Mouse (Mus musculus): ENCODE data around the gene Cxcr2.

DNA sequence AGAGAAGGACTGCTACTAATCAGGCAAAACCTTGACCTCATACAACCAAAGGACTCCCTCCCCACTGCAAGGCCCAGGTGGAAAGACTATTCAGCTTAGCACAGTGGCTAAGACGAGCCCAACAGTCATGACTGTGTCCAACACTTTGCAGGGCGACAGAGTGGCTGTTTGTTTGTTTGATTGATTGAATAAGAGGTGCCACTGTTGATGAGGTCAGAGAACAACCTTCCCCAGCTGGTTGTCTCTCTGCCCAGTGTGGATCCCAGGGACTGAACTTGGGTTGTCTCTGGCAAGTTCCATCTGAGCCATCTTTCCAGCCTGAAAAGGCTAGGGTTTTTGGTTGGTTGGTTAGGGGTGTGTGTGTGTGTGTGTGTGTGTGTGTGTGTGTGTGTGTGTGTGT, 44.1 kb upstream of the Cxcr2 start:
- TF ChIP-seq CTCF (conservative IDR thresholded peaks at IDR 0.05; ENCODE audit: low read length) (no peak), NANOG (IDR thresholded peaks at IDR 0.05; ENCODE audit: borderline replicate concordance, low read length) (no peak)

All from E14TG2a.4 (cell line).